Mouse (Mus musculus): ENCODE measurements around the gene Sema4b. TPM values are rescaled to one million over a fixed set of nuclear protein-coding genes. Genes with fewer than 3 reads are reported as not detected.
A peak's percentile ranks its signal among the peaks of the same experiment; 100 is the strongest.

Gene Sema4b
- polyA plus RNA-seq, 1 experiment: 19.8 TPM

DNA sequence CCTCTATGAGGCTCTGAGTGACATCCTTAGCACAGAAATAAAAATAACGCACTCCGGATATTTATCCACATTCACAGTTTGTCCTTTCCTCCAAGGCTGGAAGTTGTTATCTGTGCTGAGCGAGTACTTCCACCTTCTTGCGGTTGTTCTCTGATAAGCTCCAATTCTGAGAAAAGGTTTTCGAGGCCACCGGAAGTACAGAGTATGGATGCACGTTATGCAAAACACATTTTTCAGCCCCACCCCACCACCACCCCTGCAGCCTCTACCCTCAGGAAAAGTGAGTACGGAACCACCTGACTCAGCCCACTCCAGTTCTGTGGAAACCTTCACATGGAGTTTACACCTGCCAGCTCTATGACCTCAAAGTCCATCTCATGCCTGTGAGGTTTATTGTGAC, 40.6 kb upstream of the Sema4b start:
- Histone ChIP-seq H3K4me3 (ENCODE audit: insufficient read depth, poor library complexity, severe bottlenecking) (no peak overlapping the region), H3ac (ENCODE audit: control insufficient read depth, insufficient read length, low read depth) (no peak overlapping the region), H3K36me3 (ENCODE audit: control insufficient read depth, insufficient read depth) (no peaks in the 10 kb centered on the region), H3K79me3 (ENCODE audit: low read depth) (no peaks in the 10 kb centered on the region), H3K79me2 (ENCODE audit: control insufficient read depth, insufficient read depth) (no peaks in the 10 kb centered on the region), H3K27me3 (ENCODE audit: control insufficient read depth, insufficient read depth, insufficient read length) (no peaks in the 10 kb centered on the region)
- TF ChIP-seq MYOD1 (IDR thresholded peaks at IDR 0.05; ENCODE audit: control insufficient read depth, insufficient read length, low read depth) (no peak), MYOG (IDR thresholded peaks at IDR 0.05; ENCODE audit: control insufficient read depth, extremely low read depth, insufficient read length) (no peak), FOSL1 (IDR thresholded peaks at IDR 0.05; ENCODE audit: insufficient read depth, low read length, poor library complexity, severe bottlenecking) (no peak), CTCF (IDR thresholded peaks at IDR 0.05; ENCODE audit: control insufficient read depth, insufficient read depth, insufficient read length) (no peak), MAX (IDR thresholded peaks at IDR 0.05) (no peak), CEBPB (IDR thresholded peaks at IDR 0.05; ENCODE audit: low read depth) (no peak), USF1 (IDR thresholded peaks at IDR 0.05; ENCODE audit: low read depth) (no peak)

DNA sequence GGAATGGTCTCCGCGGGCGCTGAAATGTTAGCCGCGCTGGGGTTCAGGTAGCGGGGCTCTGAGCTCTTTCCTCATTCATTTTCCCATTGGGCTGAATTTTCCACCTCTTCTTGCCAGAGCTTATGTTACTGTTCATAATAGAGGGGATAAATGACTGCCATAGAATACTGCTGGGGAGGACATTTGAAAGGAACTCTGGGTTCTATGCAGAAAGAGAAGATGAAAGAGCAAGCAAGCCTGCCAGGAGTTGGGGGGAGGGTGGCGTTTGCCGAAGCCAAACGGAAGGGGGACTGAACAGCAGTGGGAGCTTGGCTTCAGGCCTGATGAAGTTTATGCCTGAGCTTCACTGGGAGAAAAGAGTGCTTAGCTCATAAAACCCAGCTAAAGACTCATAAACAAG, 37.3 kb upstream of the Sema4b start:
- Histone ChIP-seq H3K4me3 (ENCODE audit: insufficient read depth, poor library complexity, severe bottlenecking) (no peak overlapping the region), H3K79me2 (ENCODE audit: control insufficient read depth, insufficient read depth) (no peaks in the 10 kb centered on the region), H3K79me3 (ENCODE audit: low read depth) (no peaks in the 10 kb centered on the region), H3K27me3 (ENCODE audit: control insufficient read depth, insufficient read depth, insufficient read length) (no peaks in the 10 kb centered on the region), H3ac (ENCODE audit: control insufficient read depth, insufficient read length, low read depth) (no peak overlapping the region), H3K36me3 (ENCODE audit: control insufficient read depth, insufficient read depth) (no peaks in the 10 kb centered on the region)
- TF ChIP-seq FOSL1 (IDR thresholded peaks at IDR 0.05; ENCODE audit: insufficient read depth, low read length, poor library complexity, severe bottlenecking) (no peak), MAX (IDR thresholded peaks at IDR 0.05) (no peak), CTCF (IDR thresholded peaks at IDR 0.05; ENCODE audit: control insufficient read depth, insufficient read depth, insufficient read length) (no peak), MYOD1 (IDR thresholded peaks at IDR 0.05; ENCODE audit: control insufficient read depth, insufficient read length, low read depth) (no peak), USF1 (IDR thresholded peaks at IDR 0.05; ENCODE audit: low read depth) (no peak), CEBPB (IDR thresholded peaks at IDR 0.05; ENCODE audit: low read depth) (no peak), MYOG (IDR thresholded peaks at IDR 0.05; ENCODE audit: control insufficient read depth, extremely low read depth, insufficient read length) (no peak)

DNA sequence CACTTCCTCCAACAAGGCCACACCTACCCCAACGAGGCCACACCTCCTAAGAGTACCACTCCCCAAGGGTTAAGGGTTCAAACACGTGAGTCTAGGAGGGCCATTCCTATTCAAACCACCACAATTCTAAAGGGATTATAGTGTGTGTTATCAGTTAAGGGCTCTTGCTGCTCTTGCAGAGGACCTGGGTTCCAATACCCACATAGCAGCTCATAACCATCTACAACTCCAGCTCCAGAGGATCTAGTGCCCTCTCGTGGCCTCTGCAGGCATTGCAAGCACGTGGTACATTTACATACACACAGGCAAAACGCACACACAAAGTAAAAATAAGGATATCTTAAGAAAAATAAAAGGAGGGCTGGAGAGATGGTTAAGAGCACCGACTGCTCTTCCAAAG, 34.5 kb upstream of the Sema4b start:
- Histone ChIP-seq H3K79me3 (ENCODE audit: low read depth) (no peaks in the 10 kb centered on the region), H3K36me3 (ENCODE audit: control insufficient read depth, insufficient read depth) (no peaks in the 10 kb centered on the region), H3K79me2 (ENCODE audit: control insufficient read depth, insufficient read depth) (no peaks in the 10 kb centered on the region), H3K27me3 (ENCODE audit: control insufficient read depth, insufficient read depth, insufficient read length) (no peaks in the 10 kb centered on the region), H3K4me3 (ENCODE audit: insufficient read depth, poor library complexity, severe bottlenecking) (no peak overlapping the region), H3ac (ENCODE audit: control insufficient read depth, insufficient read length, low read depth) (no peak overlapping the region)
- peak; percentile 15 for TF ChIP-seq USF1 (IDR thresholded peaks at IDR 0.05; ENCODE audit: low read depth)
- TF ChIP-seq CTCF (IDR thresholded peaks at IDR 0.05; ENCODE audit: control insufficient read depth, insufficient read depth, insufficient read length): no peak
- TF ChIP-seq FOSL1 (IDR thresholded peaks at IDR 0.05; ENCODE audit: insufficient read depth, low read length, poor library complexity, severe bottlenecking): no peak
- TF ChIP-seq MYOG (IDR thresholded peaks at IDR 0.05; ENCODE audit: control insufficient read depth, extremely low read depth, insufficient read length): no peak
- TF ChIP-seq MYOD1 (IDR thresholded peaks at IDR 0.05; ENCODE audit: control insufficient read depth, insufficient read length, low read depth): no peak

DNA sequence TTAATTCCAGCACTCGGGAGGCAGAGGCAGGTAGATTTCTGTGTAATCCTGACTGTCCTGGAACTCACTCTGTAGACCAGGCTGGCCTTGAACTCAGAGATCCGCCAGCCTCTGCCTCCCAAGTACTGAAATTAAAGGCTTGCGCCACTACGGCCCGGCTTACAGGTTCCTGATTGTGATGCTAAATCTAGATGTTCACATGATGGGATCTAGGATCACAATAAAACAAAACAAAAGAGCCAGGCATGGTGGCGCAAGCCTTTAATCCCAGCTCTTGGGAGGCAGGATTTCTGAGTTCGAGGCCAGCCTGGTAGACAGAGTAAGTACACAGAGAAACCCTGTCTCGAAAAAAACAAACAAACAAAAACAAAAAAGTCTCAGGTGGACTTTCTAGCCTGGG, 33.9 kb upstream of the Sema4b start:
- H3K79me3 ChIP-seq (ENCODE audit: low read depth): no peaks in the 10 kb centered on the region
- no peaks in the 10 kb centered on the region for H3K36me3 ChIP-seq (ENCODE audit: control insufficient read depth, insufficient read depth)
- TF ChIP-seq CEBPB (IDR thresholded peaks at IDR 0.05; ENCODE audit: low read depth) (no peak), MAX (IDR thresholded peaks at IDR 0.05) (no peak), MYOD1 (IDR thresholded peaks at IDR 0.05; ENCODE audit: control insufficient read depth, insufficient read length, low read depth) (no peak), CTCF (IDR thresholded peaks at IDR 0.05; ENCODE audit: control insufficient read depth, insufficient read depth, insufficient read length) (no peak), MYOG (IDR thresholded peaks at IDR 0.05; ENCODE audit: control insufficient read depth, extremely low read depth, insufficient read length) (no peak), USF1 (IDR thresholded peaks at IDR 0.05; ENCODE audit: low read depth) (no peak), FOSL1 (IDR thresholded peaks at IDR 0.05; ENCODE audit: insufficient read depth, low read length, poor library complexity, severe bottlenecking) (no peak)
- H3K27me3 ChIP-seq (ENCODE audit: control insufficient read depth, insufficient read depth, insufficient read length): no peaks in the 10 kb centered on the region
- no peak overlapping the region for H3ac ChIP-seq (ENCODE audit: control insufficient read depth, insufficient read length, low read depth)
- no peaks in the 10 kb centered on the region for H3K79me2 ChIP-seq (ENCODE audit: control insufficient read depth, insufficient read depth)
- H3K4me3 ChIP-seq (ENCODE audit: insufficient read depth, poor library complexity, severe bottlenecking): no peak overlapping the region

DNA sequence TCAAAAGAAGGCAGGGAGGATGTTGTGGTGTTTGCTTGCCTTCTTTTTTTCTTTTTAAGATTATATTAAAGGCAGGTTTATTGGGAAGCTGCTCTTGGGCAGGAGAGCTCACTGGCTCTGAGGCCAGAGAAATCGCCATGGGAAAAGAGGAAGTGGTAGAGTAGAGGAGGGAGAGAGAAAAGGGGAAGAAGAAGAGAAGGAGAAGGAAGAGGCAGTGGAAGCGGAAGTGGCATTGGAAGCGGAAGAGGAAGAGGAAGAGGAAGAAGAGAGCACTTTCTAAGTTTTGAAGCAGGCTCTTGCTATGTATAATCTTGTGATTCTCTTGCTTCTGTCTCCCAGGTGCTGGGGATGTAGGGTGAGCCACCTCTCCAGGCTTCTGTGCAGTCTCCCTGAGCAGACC, 32.0 kb upstream of the Sema4b start:
- Histone ChIP-seq H3K79me3 (ENCODE audit: low read depth) (no peaks in the 10 kb centered on the region), H3K27me3 (ENCODE audit: control insufficient read depth, insufficient read depth, insufficient read length) (no peaks in the 10 kb centered on the region), H3K36me3 (ENCODE audit: control insufficient read depth, insufficient read depth) (no peaks in the 10 kb centered on the region), H3K4me3 (ENCODE audit: insufficient read depth, poor library complexity, severe bottlenecking) (no peak overlapping the region), H3ac (ENCODE audit: control insufficient read depth, insufficient read length, low read depth) (no peak overlapping the region), H3K79me2 (ENCODE audit: control insufficient read depth, insufficient read depth) (no peaks in the 10 kb centered on the region)
- TF ChIP-seq MYOG (IDR thresholded peaks at IDR 0.05; ENCODE audit: control insufficient read depth, extremely low read depth, insufficient read length) (no peak), FOSL1 (IDR thresholded peaks at IDR 0.05; ENCODE audit: insufficient read depth, low read length, poor library complexity, severe bottlenecking) (no peak), USF1 (IDR thresholded peaks at IDR 0.05; ENCODE audit: low read depth) (no peak), MYOD1 (IDR thresholded peaks at IDR 0.05; ENCODE audit: control insufficient read depth, insufficient read length, low read depth) (no peak), MAX (IDR thresholded peaks at IDR 0.05) (no peak), CTCF (IDR thresholded peaks at IDR 0.05; ENCODE audit: control insufficient read depth, insufficient read depth, insufficient read length) (no peak), CEBPB (IDR thresholded peaks at IDR 0.05; ENCODE audit: low read depth) (no peak)

DNA sequence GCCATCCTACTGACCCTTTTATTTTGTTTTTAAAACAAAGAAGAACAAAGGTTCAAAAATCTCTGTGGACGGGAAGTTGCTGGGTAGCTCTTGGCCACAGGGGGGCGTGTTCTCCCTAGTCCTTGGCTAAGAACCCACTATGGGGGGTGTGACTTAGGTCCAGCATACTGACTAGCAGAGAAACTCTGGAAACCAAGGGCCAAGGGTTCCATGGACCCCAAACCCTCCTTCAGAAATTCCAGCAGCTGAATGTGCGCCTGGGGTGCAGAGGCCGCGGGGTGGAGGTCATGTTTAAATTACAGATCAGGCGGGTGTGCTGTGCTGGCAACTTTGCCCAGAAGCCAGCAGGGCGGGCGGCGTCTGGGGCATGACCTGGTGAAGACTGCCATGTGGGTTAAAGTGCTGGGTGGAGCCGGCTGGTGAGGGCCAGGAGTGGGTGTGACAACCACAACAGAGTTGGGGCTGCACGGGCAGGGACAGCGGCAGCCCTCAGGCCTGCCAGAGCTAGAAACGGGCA, 29.9 kb upstream of the Sema4b start:
- TF ChIP-seq CTCF (IDR thresholded peaks at IDR 0.05; ENCODE audit: control insufficient read depth, insufficient read depth, insufficient read length): peak; percentile 49
- no peak for TF ChIP-seq MAX (IDR thresholded peaks at IDR 0.05)
- no peaks in the 10 kb centered on the region for H3K79me3 ChIP-seq (ENCODE audit: low read depth)
- H3K36me3 ChIP-seq (ENCODE audit: control insufficient read depth, insufficient read depth): no peaks in the 10 kb centered on the region
- no peaks in the 10 kb centered on the region for H3K27me3 ChIP-seq (ENCODE audit: control insufficient read depth, insufficient read depth, insufficient read length)
- H3ac ChIP-seq (ENCODE audit: control insufficient read depth, insufficient read length, low read depth): no peak overlapping the region
- no peaks in the 10 kb centered on the region for H3K79me2 ChIP-seq (ENCODE audit: control insufficient read depth, insufficient read depth)
- no peak overlapping the region for H3K4me3 ChIP-seq (ENCODE audit: insufficient read depth, poor library complexity, severe bottlenecking)

All from C2C12 (cell line).